Comparison of ENCODE assay signal across 7 mouse cellular contexts in the genomic region with DNA sequence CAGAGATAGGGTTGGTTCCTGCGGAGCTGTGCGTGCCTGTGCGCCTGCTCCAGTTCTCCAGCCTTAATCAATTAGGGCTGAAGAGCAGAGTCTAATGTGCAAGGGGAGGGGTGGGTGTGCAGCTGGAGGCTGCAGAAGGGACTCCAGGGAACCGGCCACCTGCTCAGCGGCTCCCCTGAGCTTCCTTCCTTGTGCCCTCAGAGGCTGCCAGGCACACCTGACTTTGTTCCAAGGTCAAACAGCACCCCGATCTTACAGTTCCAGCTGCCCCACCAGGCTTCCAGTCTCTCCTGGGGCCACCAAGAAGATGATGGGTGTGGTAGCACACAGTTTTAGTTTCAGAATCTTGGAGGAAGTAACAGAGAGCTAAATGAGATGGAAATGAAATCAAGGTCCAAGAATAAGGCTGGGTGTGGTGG. TPM values are rescaled to one million over a fixed set of nuclear protein-coding genes. Genes with fewer than 3 reads are reported as not detected.
DNase-seq lines count a peak whose midpoint lies in the region; ATAC-seq and TF ChIP-seq lines count a peak whose summit lies in the region.

No protein-coding gene starts in this region.

- no peaks in the 10 kb centered on the region for H3K9me3 ChIP-seq in ES-E14 (ENCODE audit: control insufficient read depth, insufficient read depth, low read depth, low read length)
- H3K9me3 ChIP-seq in liver, postnatal 0 days (ENCODE audit: low read length): no peaks in the 10 kb centered on the region

- H3K4me1 ChIP-seq in ES-E14 (ENCODE audit: control insufficient read depth in 2 of 2, insufficient read depth in 2 of 2, low read length in 2 of 2, poor library complexity in 1 of 2): peaks cover 6 to 19% of the 10 kb centered on the region in 2 experiments; a peak in 3 of 4 replicates
- no peaks in the 10 kb centered on the region for H3K4me1 ChIP-seq in liver, postnatal 0 days (ENCODE audit: insufficient read depth)
- H3K4me1 ChIP-seq in lung, adult 2 months (ENCODE audit: control insufficient read depth, insufficient read depth, low read length): no peaks in the 10 kb centered on the region; the same call in 1 of the 2 replicates

- no peaks in the 10 kb centered on the region for H3K36me3 ChIP-seq in ES-E14 (ENCODE audit: control insufficient read depth, insufficient read depth, low read length, poor library complexity, severe bottlenecking)
- H3K36me3 ChIP-seq in liver, postnatal 0 days (replicated peaks; ENCODE audit: insufficient read depth, low read length): no peaks in the 10 kb centered on the region

- TF ChIP-seq EP300 in liver, postnatal 0 days (IDR thresholded peaks at IDR 0.05; ENCODE audit: low read depth): no peak

- ATAC-seq in granulocyte monocyte progenitor cell, adult 5-6 weeks (replicated peaks; ENCODE audit: poor library complexity, severe bottlenecking): peak; percentile 35
- no peak for ATAC-seq in liver, postnatal 0 days

- peaks cover 6% of the 10 kb centered on the region; the same call in 1 of the 2 replicates for H3K27me3 ChIP-seq in liver, postnatal 0 days (ENCODE audit: insufficient read depth, low read length)

- in situ Hi-C loops in ES-E14 (cut with MboI; ENCODE audit: low sequenced_read_pairs in 2 of 2, unreplicated experiment in 2 of 2): no loop called here

- no peak for TF ChIP-seq CTCF in liver, postnatal 0 days (IDR thresholded peaks at IDR 0.05; ENCODE audit: low read depth)
- TF ChIP-seq CTCF in lung, adult 2 months (IDR thresholded peaks at IDR 0.05; ENCODE audit: insufficient read depth, low read length): no peak

- no peak for TF ChIP-seq POLR2A in lung, adult 2 months (IDR thresholded peaks at IDR 0.05; ENCODE audit: borderline replicate concordance, extremely low read depth, low read depth, low read length)

- 0 out of 2 replicates have a peak overlapping the region, but pooled peaks have one; percentile 16 for H3K9ac ChIP-seq in ES-E14 (ENCODE audit: insufficient read depth, low read depth, low read length, poor library complexity, severe bottlenecking)
- H3K9ac ChIP-seq in liver, postnatal 0 days (replicated peaks): no peak overlapping the region

- 15% methylated on average over 6 of the region's 6 CpGs for WGBS in liver, postnatal 0 days (ENCODE audit: insufficient replicate concordance)
- 10% methylated on average over 6 of the region's 6 CpGs for WGBS in lung, adult 2 months

- peak overlapping the region; percentile 45 for H3K4me2 ChIP-seq in liver, postnatal 0 days (ENCODE audit: low read depth, low read length)

- H3K27ac ChIP-seq in ES-E14 (ENCODE audit: insufficient read depth, low read depth, low read length, poor library complexity, severe bottlenecking): peak overlapping the region; percentile 59; the same call in 1 of the 2 replicates
- no peak overlapping the region for H3K27ac ChIP-seq in liver, postnatal 0 days (ENCODE audit: low read depth)

- DNase-seq in B cell, adult 2 months: peak; percentile 14 to 21
- DNase-seq in ES-E14 (ENCODE audit: low read depth, low spot score): no peak
- no peak for DNase-seq in liver, postnatal 0 days
- no peak for DNase-seq in ovary, postnatal 14 days (ENCODE audit: low spot score)
- no peak for DNase-seq in right cerebral cortex, postnatal 25 days
- no peak for DNase-seq in lung, adult 2 months

- no peak overlapping the region for H3K4me3 ChIP-seq in ES-E14 (ENCODE audit: insufficient read depth in 1 of 2, low read depth in 1 of 2, low read length in 2 of 2, poor library complexity in 1 of 2, severe bottlenecking in 1 of 2)
- H3K4me3 ChIP-seq in liver, postnatal 0 days (ENCODE audit: low read depth, low read length): no peak overlapping the region
- H3K4me3 ChIP-seq in lung, adult 2 months (replicated peaks; ENCODE audit: extremely low read depth, low read depth, low read length): no peak overlapping the region

TF ChIP-seq in ES-E14, 5 proteins besides CTCF, POLR2A, EP300 and RAD21:
- no peak for TF ChIP-seq HCFC1 (IDR thresholded peaks at IDR 0.05; ENCODE audit: borderline replicate concordance, insufficient read depth, low read length)
- TF ChIP-seq MAFK (IDR thresholded peaks at IDR 0.05; ENCODE audit: insufficient read depth, low read depth, low read length): no peak
- no peak for TF ChIP-seq ZC3H11A (IDR thresholded peaks at IDR 0.05; ENCODE audit: borderline replicate concordance, low read depth, low read length)
- TF ChIP-seq ZNF384 (IDR thresholded peaks at IDR 0.05; ENCODE audit: low read depth, low read length): no peak
- TF ChIP-seq CHD2 (IDR thresholded peaks at IDR 0.05; ENCODE audit: low read depth, low read length): no peak

RNA-seq across cellular contexts. Expression of gene Tent5b, which starts 39.5 kb away (rescaled TPM):
- 7.5 and 8.5 TPM in 2 replicates for total RNA-seq in ES-E14 (2012; rRNA removed)
- not detected in 2 replicates for total RNA-seq in granulocyte monocyte progenitor cell, adult 5-6 weeks (2014; fragmentation: Nextera tagmentation)
- not detected in 2 replicates for total RNA-seq in granulocyte monocyte progenitor cell, adult 5-6 weeks (2017)
- 0.07 and 0.08 TPM in 2 replicates for polyA plus RNA-seq in liver, postnatal 0 days (2015; fragmentation: Nextera tagmentation; extraction: Ambion mirVana)
- polyA plus RNA-seq in lung, adult 2 months (2012; rRNA removed): 21.3 and 23.1 TPM in 2 replicates

RNA-seq across cellular contexts. Expression of gene Trnp1, which starts 58.0 kb away (rescaled TPM):
- 0.90 and 0.94 TPM in 2 replicates for total RNA-seq in ES-E14 (2012; rRNA removed)
- total RNA-seq in granulocyte monocyte progenitor cell, adult 5-6 weeks (2014; fragmentation: Nextera tagmentation): not detected in 2 replicates
- not detected in 2 replicates for total RNA-seq in granulocyte monocyte progenitor cell, adult 5-6 weeks (2017)
- polyA plus RNA-seq in liver, postnatal 0 days (2015; fragmentation: Nextera tagmentation; extraction: Ambion mirVana): 0.34 TPM in 1 of 2 replicates, not detected in the other
- 3.4 and 4.5 TPM in 2 replicates for polyA plus RNA-seq in lung, adult 2 months (2012; rRNA removed)

Comparison
In these comparisons a context has a peak if more than half of its experiments do, and no peak if none do; other contexts are left out.
1. DNase-seq: peak in B cell, adult 2 months (2 of 2); none in ES-E14 (single experiment), liver, postnatal 0 days (single experiment), ovary, postnatal 14 days (single experiment), right cerebral cortex, postnatal 25 days (single experiment) and lung, adult 2 months (single experiment).